8 mouse cellular contexts compared by ENCODE assay signal in genomic region chr15:30285572-30286244, GRCm38 (mm10).
DNase-seq lines count a peak whose midpoint lies in the region; ATAC-seq and TF ChIP-seq lines count a peak whose summit lies in the region.

No protein-coding gene starts in this region.

- H3K4me1 ChIP-seq in hindbrain, embryonic 13.5 days (replicated peaks), result peaks cover 7% of the 10 kb centered on the region
- no peaks in the 10 kb centered on the region for H3K4me1 ChIP-seq in hindbrain, embryonic 10.5 days (replicated peaks)
- no peaks in the 10 kb centered on the region; the same call in 1 of the 2 replicates for H3K4me1 ChIP-seq in neural tube, embryonic 14.5 days (ENCODE audit: control insufficient read depth, insufficient read depth, low read length)
- H3K4me1 ChIP-seq in intestine, postnatal 0 days (replicated peaks; ENCODE audit: control insufficient read depth, insufficient read depth, low read length), result no peaks in the 10 kb centered on the region
- no peaks in the 10 kb centered on the region for H3K4me1 ChIP-seq in stomach, postnatal 0 days (replicated peaks; ENCODE audit: control insufficient read depth, insufficient read depth)

- H3K27ac ChIP-seq in hindbrain, embryonic 13.5 days, result no peak overlapping the region
- H3K27ac ChIP-seq in hindbrain, embryonic 10.5 days, result no peak overlapping the region
- H3K27ac ChIP-seq in neural tube, embryonic 14.5 days (ENCODE audit: low read depth, low read length), result no peak overlapping the region
- no peak overlapping the region for H3K27ac ChIP-seq in intestine, postnatal 0 days (ENCODE audit: low read depth, low read length)
- no peak overlapping the region for H3K27ac ChIP-seq in stomach, postnatal 0 days (replicated peaks)

- H3K9ac ChIP-seq in hindbrain, embryonic 13.5 days, result no peak overlapping the region
- H3K9ac ChIP-seq in neural tube, embryonic 14.5 days (replicated peaks; ENCODE audit: low read depth, low read length), result no peak overlapping the region
- no peak overlapping the region for H3K9ac ChIP-seq in intestine, postnatal 0 days (ENCODE audit: low read depth, low read length)
- H3K9ac ChIP-seq in stomach, postnatal 0 days (ENCODE audit: low read length), result no peak overlapping the region

- DNase-seq in hindbrain, embryonic 10.5 days (ENCODE audit: low spot score), result no peak
- DNase-seq in neural tube, embryonic 10.5 days (ENCODE audit: extremely low spot score, low spot score), result no peak
- no peak for DNase-seq in stomach, postnatal 0 days (ENCODE audit: low spot score)
- DNase-seq in spleen, adult 18-20 months, result no peak
- DNase-seq in embryo, embryonic 10 days (ENCODE audit: low spot score), result no peak

- TF ChIP-seq EP300 in stomach, postnatal 0 days (optimal IDR thresholded peaks at IDR 0.05), result no peak

- ATAC-seq in hindbrain, embryonic 13.5 days (ENCODE audit: low FRiP score), result peak; percentile 43
- ATAC-seq in neural tube, embryonic 14.5 days (ENCODE audit: low read depth), result peak; percentile 4; the same call in 1 of the 2 replicates
- ATAC-seq in intestine, postnatal 0 days, result no peak
- no peak for ATAC-seq in stomach, postnatal 0 days (ENCODE audit: low FRiP score, low TSS enrichment)

- H3K4me2 ChIP-seq in hindbrain, embryonic 13.5 days, result 0 out of 2 replicates have a peak overlapping the region, but pooled peaks have one; percentile 11
- no peak overlapping the region for H3K4me2 ChIP-seq in neural tube, embryonic 14.5 days (ENCODE audit: low read depth, low read length)
- peak overlapping the region; percentile 38; the same call in 1 of the 2 replicates for H3K4me2 ChIP-seq in intestine, postnatal 0 days (replicated peaks; ENCODE audit: low read depth)
- H3K4me2 ChIP-seq in stomach, postnatal 0 days (replicated peaks; ENCODE audit: low read depth), result peak overlapping the region; percentile 34; the same call in 1 of the 2 replicates

- H3K27me3 ChIP-seq in hindbrain, embryonic 13.5 days, result no peaks in the 10 kb centered on the region
- H3K27me3 ChIP-seq in hindbrain, embryonic 10.5 days (ENCODE audit: insufficient read depth, poor library complexity, severe bottlenecking), result no peaks in the 10 kb centered on the region
- no peaks in the 10 kb centered on the region for H3K27me3 ChIP-seq in neural tube, embryonic 14.5 days (ENCODE audit: control insufficient read depth, insufficient read depth, low read length)
- H3K27me3 ChIP-seq in intestine, postnatal 0 days (replicated peaks; ENCODE audit: control insufficient read depth, insufficient read depth, low read length), result no peaks in the 10 kb centered on the region
- H3K27me3 ChIP-seq in stomach, postnatal 0 days (ENCODE audit: control insufficient read depth, insufficient read depth, low read length), result no peaks in the 10 kb centered on the region

- no peak for TF ChIP-seq CTCF in intestine, postnatal 0 days (IDR thresholded peaks at IDR 0.05; ENCODE audit: low read depth)
- TF ChIP-seq CTCF in stomach, postnatal 0 days (IDR thresholded peaks at IDR 0.05; ENCODE audit: low read depth), result no peak

- no peaks in the 10 kb centered on the region for H3K36me3 ChIP-seq in hindbrain, embryonic 13.5 days
- H3K36me3 ChIP-seq in hindbrain, embryonic 10.5 days, result no peaks in the 10 kb centered on the region
- no peaks in the 10 kb centered on the region for H3K36me3 ChIP-seq in neural tube, embryonic 14.5 days (ENCODE audit: control insufficient read depth, insufficient read depth, low read length)
- H3K36me3 ChIP-seq in intestine, postnatal 0 days (ENCODE audit: control insufficient read depth, insufficient read depth), result no peaks in the 10 kb centered on the region
- H3K36me3 ChIP-seq in stomach, postnatal 0 days (ENCODE audit: control insufficient read depth, insufficient read depth, low read length), result no peaks in the 10 kb centered on the region

- no peak overlapping the region for H3K4me3 ChIP-seq in hindbrain, embryonic 13.5 days
- H3K4me3 ChIP-seq in hindbrain, embryonic 10.5 days, result no peak overlapping the region
- H3K4me3 ChIP-seq in neural tube, embryonic 14.5 days (ENCODE audit: low read depth, low read length), result no peak overlapping the region
- H3K4me3 ChIP-seq in intestine, postnatal 0 days (ENCODE audit: low read depth, low read length), result no peak overlapping the region
- H3K4me3 ChIP-seq in stomach, postnatal 0 days (ENCODE audit: low read depth, low read length), result no peak overlapping the region

- WGBS in hindbrain, embryonic 13.5 days, result 83% methylated on average over 15 of the region's 15 CpGs
- WGBS in hindbrain, embryonic 10.5 days, result 90% methylated on average over 15 of the region's 15 CpGs
- WGBS in neural tube, embryonic 14.5 days, result 81% methylated on average over 15 of the region's 15 CpGs
- 23% methylated on average over 15 of the region's 15 CpGs for WGBS in intestine, postnatal 0 days
- 35% methylated on average over 15 of the region's 15 CpGs for WGBS in stomach, postnatal 0 days

- H3K9me3 ChIP-seq in hindbrain, embryonic 13.5 days, result no peaks in the 10 kb centered on the region
- no peaks in the 10 kb centered on the region for H3K9me3 ChIP-seq in hindbrain, embryonic 10.5 days
- no peaks in the 10 kb centered on the region for H3K9me3 ChIP-seq in neural tube, embryonic 14.5 days (ENCODE audit: control insufficient read depth, low read length)
- no peaks in the 10 kb centered on the region for H3K9me3 ChIP-seq in intestine, postnatal 0 days (ENCODE audit: control insufficient read depth)
- no peaks in the 10 kb centered on the region for H3K9me3 ChIP-seq in stomach, postnatal 0 days (ENCODE audit: control insufficient read depth, low read length)

Comparison
In these comparisons a context has a peak if more than half of its experiments do, and no peak if none do; other contexts are left out.
1. ATAC-seq: peak in hindbrain, embryonic 13.5 days (single experiment) and neural tube, embryonic 14.5 days (single experiment); none in intestine, postnatal 0 days (single experiment) and stomach, postnatal 0 days (single experiment).